Mouse (Mus musculus): ENCODE results near the gene Uap1. TPM values are rescaled to one million over a fixed set of nuclear protein-coding genes. Genes with fewer than 3 reads are reported as not detected.

Uap1 gene
- polyA plus RNA-seq, 1 experiment: 34.0 TPM

DNA sequence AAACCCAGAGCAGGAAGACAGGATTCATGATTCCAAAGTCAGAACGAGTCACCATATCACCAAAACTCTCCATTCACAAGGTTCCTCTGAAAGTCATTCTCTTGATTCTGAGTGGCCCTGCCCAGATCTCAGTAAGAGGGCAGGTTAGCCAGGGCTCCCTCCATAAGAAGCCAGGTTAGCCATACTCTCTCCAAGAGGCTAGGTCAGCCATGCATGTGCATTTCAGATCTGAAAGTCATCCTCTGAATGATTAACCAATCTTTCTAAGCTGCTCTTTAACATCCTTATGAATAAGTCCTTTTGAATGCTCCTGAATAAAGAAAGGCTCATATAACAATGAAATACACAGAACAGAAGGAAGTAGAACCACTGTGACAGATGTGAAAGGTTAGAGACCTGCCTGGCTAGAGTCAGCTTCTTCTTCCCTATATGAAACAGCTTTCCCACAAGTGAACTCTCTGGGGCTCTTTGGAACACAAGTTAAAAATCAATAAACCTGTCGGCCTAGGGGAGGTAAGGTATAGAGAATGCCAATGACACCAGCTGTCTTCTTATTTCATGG, 10.6 kb downstream of the Uap1 start:
- DNase-seq (ENCODE audit: low read depth): no peak
- no peak for TF ChIP-seq POLR2A (IDR thresholded peaks at IDR 0.05; ENCODE audit: borderline replicate concordance, extremely low read depth, insufficient read depth, insufficient read length, poor library complexity, severe bottlenecking)

DNA sequence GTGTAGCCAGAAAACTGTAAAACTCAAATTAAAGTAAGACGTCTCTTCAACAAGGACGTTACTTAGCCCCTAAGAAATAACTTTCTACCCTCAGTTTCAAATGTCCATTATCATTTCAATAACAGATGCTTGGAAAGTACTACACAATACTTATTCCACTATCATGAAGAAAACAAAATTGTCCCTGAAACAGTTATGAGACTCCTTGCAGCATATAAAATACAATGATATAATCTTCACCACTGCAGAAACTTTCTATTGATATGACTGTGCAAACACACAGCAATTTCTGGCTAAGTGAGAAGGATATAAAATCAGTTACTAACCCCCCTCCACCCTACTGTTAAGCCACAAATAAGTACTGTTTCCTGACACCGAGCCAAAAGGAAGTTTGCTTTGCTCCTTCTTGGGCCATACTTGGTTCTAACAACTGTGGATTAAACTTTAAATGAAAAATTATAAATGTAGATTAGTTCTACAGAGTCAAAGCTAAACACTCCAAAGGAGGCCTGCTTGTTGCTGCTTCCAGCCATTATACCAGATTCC, 11.3 kb downstream of the Uap1 start:
- TF ChIP-seq POLR2A (IDR thresholded peaks at IDR 0.05; ENCODE audit: borderline replicate concordance, extremely low read depth, insufficient read depth, insufficient read length, poor library complexity, severe bottlenecking) (no peak), CTCF (IDR thresholded peaks at IDR 0.05; ENCODE audit: borderline replicate concordance, extremely low read depth, insufficient read depth, insufficient read length) (no peak)
- DNase-seq (ENCODE audit: low read depth): no peak

DNA sequence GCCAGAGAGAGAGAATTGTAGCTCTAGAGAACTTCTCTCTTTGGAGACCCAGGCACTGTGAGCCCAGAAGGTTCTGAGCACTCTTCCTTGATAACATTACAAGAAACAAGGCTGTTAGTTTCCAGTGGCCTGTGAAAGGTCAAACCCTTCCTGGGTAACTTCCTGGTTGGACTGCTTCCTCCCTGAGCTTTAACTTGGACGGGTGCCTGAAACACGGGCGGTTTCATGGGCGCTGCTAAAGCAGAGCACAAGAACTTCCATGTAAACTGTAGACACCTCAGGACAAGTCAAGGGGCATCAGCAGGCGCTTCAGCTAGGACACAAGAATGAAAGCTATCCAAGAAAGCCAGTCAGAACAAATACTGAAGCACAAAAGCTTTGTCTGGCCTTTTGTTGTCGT, 12.9 kb downstream of the Uap1 start:
- DNase-seq (ENCODE audit: low read depth): no peak
- TF ChIP-seq POLR2A (IDR thresholded peaks at IDR 0.05; ENCODE audit: borderline replicate concordance, extremely low read depth, insufficient read depth, insufficient read length, poor library complexity, severe bottlenecking) (no peak), CTCF (IDR thresholded peaks at IDR 0.05; ENCODE audit: borderline replicate concordance, extremely low read depth, insufficient read depth, insufficient read length) (no peak)

DNA sequence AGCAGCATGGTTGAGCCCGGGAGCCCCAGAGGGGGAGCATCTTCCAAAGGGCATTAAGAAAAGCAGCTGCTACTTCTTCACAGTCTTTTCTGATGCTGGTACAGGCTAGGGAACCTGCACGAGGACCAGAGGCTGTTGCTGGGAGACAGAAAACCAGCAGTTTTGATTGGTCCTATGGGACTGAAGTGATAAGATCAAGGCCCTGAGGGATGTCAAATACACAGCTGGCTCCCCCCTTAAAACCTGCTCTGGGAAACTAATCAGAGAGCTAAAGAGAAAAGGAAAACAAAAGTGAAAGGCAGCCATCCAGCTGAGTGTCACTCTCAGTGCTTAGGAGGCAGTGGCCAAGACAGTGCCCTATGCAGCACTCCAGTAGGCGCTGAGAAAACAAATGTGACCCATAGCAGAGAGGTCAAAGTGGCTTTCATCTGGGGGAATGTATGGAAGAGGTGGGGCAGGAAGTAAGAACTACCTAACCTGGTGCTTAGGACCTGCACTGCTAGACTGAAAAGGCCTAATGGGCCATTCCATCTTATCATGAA, 14.3 kb downstream of the Uap1 start:
- no peak for TF ChIP-seq CTCF (IDR thresholded peaks at IDR 0.05; ENCODE audit: borderline replicate concordance, extremely low read depth, insufficient read depth, insufficient read length)
- TF ChIP-seq POLR2A (IDR thresholded peaks at IDR 0.05; ENCODE audit: borderline replicate concordance, extremely low read depth, insufficient read depth, insufficient read length, poor library complexity, severe bottlenecking): no peak

GRCm38 (mm10) chr1:170159707-170160106, 15.1 kb downstream of the Uap1 start:
- DNase-seq (ENCODE audit: low read depth): no peak
- TF ChIP-seq POLR2A (IDR thresholded peaks at IDR 0.05; ENCODE audit: borderline replicate concordance, extremely low read depth, insufficient read depth, insufficient read length, poor library complexity, severe bottlenecking) (no peak), CTCF (IDR thresholded peaks at IDR 0.05; ENCODE audit: borderline replicate concordance, extremely low read depth, insufficient read depth, insufficient read length) (peak; percentile 6; the same call in 1 of the 2 replicates)

More for the DNA sequence above, 14.3 kb downstream of the Uap1 start:
- no peak for DNase-seq (ENCODE audit: low read depth)

DNA sequence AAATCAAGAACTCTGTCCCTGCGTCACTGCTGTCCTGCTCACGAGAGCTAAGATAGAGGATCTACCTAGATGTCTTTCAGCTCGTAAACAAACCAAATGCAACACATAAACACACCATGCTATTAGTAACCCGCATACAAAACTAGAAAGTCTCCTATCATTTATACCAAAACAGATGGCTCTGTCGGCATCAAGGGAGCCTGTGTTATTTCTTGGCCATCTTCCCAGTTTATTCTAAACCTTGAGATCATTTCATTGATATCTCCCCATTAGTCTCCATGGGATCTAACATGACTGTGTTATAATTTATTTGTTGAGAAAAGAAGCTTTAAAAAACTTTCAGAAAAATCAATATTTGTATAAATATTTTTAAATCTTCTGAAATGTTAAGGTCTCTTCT, 19.0 kb downstream of the Uap1 start:
- no peak for TF ChIP-seq POLR2A (IDR thresholded peaks at IDR 0.05; ENCODE audit: borderline replicate concordance, extremely low read depth, insufficient read depth, insufficient read length, poor library complexity, severe bottlenecking)
- TF ChIP-seq CTCF (IDR thresholded peaks at IDR 0.05; ENCODE audit: borderline replicate concordance, extremely low read depth, insufficient read depth, insufficient read length): no peak
- DNase-seq (ENCODE audit: low read depth): peak; percentile 72

DNA sequence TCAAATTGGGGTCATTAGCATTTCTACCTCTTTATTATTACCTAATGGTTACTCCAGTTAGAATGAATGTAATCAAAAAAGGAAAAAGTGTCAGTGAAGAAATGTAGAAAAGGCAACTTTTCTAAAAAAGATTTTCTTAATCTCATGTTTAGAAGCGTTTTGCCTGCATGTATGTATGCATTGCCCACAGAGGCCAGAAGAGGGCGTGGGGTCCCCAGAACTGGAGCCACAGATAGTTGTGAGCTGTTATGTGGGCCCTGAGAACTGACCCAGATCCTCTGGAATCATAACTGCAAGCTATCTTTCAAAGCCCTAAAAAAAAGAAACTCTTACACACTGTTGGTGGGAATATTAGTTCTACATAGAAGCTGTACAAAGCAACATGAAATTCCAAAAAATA, 19.5 kb downstream of the Uap1 start:
- no peak for DNase-seq (ENCODE audit: low read depth)
- TF ChIP-seq CTCF (IDR thresholded peaks at IDR 0.05; ENCODE audit: borderline replicate concordance, extremely low read depth, insufficient read depth, insufficient read length) (peak; percentile 22; the same call in 1 of the 2 replicates), POLR2A (IDR thresholded peaks at IDR 0.05; ENCODE audit: borderline replicate concordance, extremely low read depth, insufficient read depth, insufficient read length, poor library complexity, severe bottlenecking) (no peak)

DNA sequence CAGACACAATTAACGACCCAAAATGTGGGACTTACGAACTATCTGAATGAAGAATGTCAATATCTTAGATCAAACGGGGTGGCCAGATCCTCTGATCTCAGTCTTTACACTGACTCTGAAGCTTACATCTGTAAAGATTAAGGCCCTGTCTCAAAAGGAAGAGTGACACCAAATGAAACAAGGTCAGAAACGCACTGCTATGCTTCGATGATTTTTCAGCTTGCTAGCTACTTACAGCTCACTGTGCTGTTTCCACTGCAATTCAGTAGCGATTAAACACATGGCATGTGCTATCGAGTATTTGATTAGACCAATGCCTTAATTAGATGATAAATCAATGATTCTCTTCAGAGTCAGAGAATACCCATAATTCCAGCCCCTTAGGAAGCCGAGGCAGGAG, 20.8 kb downstream of the Uap1 start:
- DNase-seq (ENCODE audit: low read depth): no peak
- no peak for TF ChIP-seq POLR2A (IDR thresholded peaks at IDR 0.05; ENCODE audit: borderline replicate concordance, extremely low read depth, insufficient read depth, insufficient read length, poor library complexity, severe bottlenecking)
- TF ChIP-seq CTCF (IDR thresholded peaks at IDR 0.05; ENCODE audit: borderline replicate concordance, extremely low read depth, insufficient read depth, insufficient read length): no peak

- TF ChIP-seq CTCF (IDR thresholded peaks at IDR 0.05; ENCODE audit: borderline replicate concordance, extremely low read depth, insufficient read depth, insufficient read length) (no peak), POLR2A (IDR thresholded peaks at IDR 0.05; ENCODE audit: borderline replicate concordance, extremely low read depth, insufficient read depth, insufficient read length, poor library complexity, severe bottlenecking) (no peak)
- DNase-seq (ENCODE audit: low read depth): no peak
Observed at GRCm38 (mm10) chr1:170152552-170152951, 22.2 kb downstream of the Uap1 start.

DNA sequence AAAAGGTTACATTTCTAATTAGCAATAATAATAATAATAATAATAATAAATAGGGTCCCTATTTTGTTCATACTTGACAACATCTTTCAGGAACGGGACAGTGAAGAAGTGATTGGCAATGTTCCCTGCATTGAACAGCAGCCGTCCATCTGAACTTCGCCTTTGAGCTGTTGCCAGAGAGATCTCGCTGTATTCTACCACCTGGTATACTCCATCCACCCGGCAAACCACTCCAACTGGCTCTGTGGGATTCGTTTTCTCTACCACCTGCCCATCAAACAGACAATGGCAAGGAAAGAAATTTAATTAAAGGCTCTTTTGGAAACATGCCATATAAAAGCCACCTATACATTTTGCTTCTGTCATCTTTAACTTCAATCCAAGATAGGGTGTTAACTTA, 23.9 kb downstream of the Uap1 start:
- DNase-seq (ENCODE audit: low read depth): peak; percentile 57
- TF ChIP-seq CTCF (IDR thresholded peaks at IDR 0.05; ENCODE audit: borderline replicate concordance, extremely low read depth, insufficient read depth, insufficient read length) (no peak), POLR2A (IDR thresholded peaks at IDR 0.05; ENCODE audit: borderline replicate concordance, extremely low read depth, insufficient read depth, insufficient read length, poor library complexity, severe bottlenecking) (no peak)

DNA sequence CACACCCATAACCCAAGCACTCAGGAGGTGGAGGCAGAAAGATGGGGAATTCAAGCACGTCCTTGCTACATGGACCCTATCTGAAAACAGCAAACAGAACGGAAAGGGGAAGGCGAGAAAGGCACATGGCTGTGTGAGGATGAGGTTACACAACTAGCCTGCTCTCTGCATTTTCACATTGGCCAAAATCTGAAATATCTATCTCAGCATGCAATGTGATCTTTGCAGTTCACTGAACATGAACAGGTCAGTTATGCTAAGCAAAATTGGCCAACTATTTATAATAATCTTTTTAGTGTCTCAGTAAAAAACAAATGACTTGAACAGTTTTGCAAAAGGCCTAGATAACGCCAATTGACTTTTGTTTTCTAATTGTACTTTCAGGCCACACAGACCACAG, 25.0 kb downstream of the Uap1 start:
- DNase-seq (ENCODE audit: low read depth): no peak
- TF ChIP-seq POLR2A (IDR thresholded peaks at IDR 0.05; ENCODE audit: borderline replicate concordance, extremely low read depth, insufficient read depth, insufficient read length, poor library complexity, severe bottlenecking) (no peak), CTCF (IDR thresholded peaks at IDR 0.05; ENCODE audit: borderline replicate concordance, extremely low read depth, insufficient read depth, insufficient read length) (no peak)

DNA sequence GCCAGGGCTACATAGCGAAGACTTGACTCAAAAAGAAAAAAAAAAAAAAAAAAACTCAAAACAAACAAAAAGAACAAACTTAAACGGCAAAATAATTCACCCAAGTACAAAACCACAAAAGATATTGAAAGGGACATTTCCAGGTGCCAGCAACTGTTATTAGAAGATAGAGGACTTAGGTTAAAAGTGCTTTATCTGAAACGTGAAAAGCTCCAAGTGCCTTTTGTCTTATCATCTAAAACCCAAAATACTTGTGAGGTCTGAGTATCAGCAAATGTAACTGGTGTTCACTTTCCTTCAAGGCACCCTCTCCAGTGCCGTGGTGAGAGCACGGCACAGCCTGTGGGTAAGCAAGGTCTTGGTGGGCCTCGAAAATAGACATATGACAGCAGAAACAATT, 26.2 kb downstream of the Uap1 start:
- DNase-seq (ENCODE audit: low read depth): no peak
- TF ChIP-seq CTCF (IDR thresholded peaks at IDR 0.05; ENCODE audit: borderline replicate concordance, extremely low read depth, insufficient read depth, insufficient read length): no peak
- no peak for TF ChIP-seq POLR2A (IDR thresholded peaks at IDR 0.05; ENCODE audit: borderline replicate concordance, extremely low read depth, insufficient read depth, insufficient read length, poor library complexity, severe bottlenecking)

All from brain, embryonic 14.5 days (tissue).